Mouse (Mus musculus) stomach, adult 2 months (tissue): ENCODE data around the gene Cuzd1. TPM values are rescaled to one million over a fixed set of nuclear protein-coding genes. Genes with fewer than 3 reads are reported as not detected.

Experiments
- polyA plus RNA-seq: library from polyadenylated mRNA; depleted of rRNA; stranded (reverse); fragments of >200 nt; gene quantifications from 2 replicates; pipeline ENCODE4 v1.2.3, GENCODE M21; 2012; rRNA removed

Cuzd1 gene
- polyA plus RNA-seq, result 0.96 TPM in 1 of 2 replicates, not detected in the other

GRCm38 (mm10) chr7:131322192-131322591, at the start of gene Cuzd1:
Cuzd1 (minus strand) TSS chr7:131322292.

GRCm38 (mm10) chr7:131370648-131371469, 48.8 kb upstream of the Cuzd1 start, which contains the start of gene Pstk:
Pstk (plus strand) TSS chr7:131371141.

GRCm38 (mm10) chr7:131362615-131363300, 40.7 kb upstream of the Cuzd1 start, which contains the start of gene 2310057M21Rik:
2310057M21Rik (minus strand) TSS chr7:131362759.

GRCm38 (mm10) chr7:131333564-131333963, 11.5 kb upstream of the Cuzd1 start, which contains the start of gene Fam24a:
Fam24a (plus strand) TSS chr7:131333864.

GRCm38 (mm10) chr7:131329416-131329815, 7.3 kb upstream of the Cuzd1 start, which contains the start of gene Fam24b:
Fam24b (minus strand) TSS chr7:131329516.

Other genes with a start within 250 kb of the Cuzd1 start
- gene 4933402N03Rik, start 176.0 kb downstream of the Cuzd1 start, polyA plus RNA-seq, result not detected in 2 replicates
- gene 5430419D17Rik, start 147.9 kb downstream of the Cuzd1 start, polyA plus RNA-seq, result 0.08 and 0.33 TPM in 2 replicates
- not detected in 2 replicates for gene Fam24b, start 7.2 kb upstream of the Cuzd1 start, polyA plus RNA-seq
- not detected in 2 replicates for gene Fam24a, start 11.6 kb upstream of the Cuzd1 start, polyA plus RNA-seq
- 0.56 and 3.9 TPM in 2 replicates for gene 2310057M21Rik, start 40.5 kb upstream of the Cuzd1 start, polyA plus RNA-seq
- gene Pstk, start 48.8 kb upstream of the Cuzd1 start, polyA plus RNA-seq, result 27.7 and 48.3 TPM in 2 replicates
- gene Ikzf5, start 88.2 kb upstream of the Cuzd1 start, polyA plus RNA-seq, result 2.5 and 3.9 TPM in 2 replicates
- gene Acadsb, start 88.3 kb upstream of the Cuzd1 start, polyA plus RNA-seq, result 3.9 and 5.2 TPM in 2 replicates
- gene Hmx3, start 220.6 kb upstream of the Cuzd1 start, polyA plus RNA-seq, result 1.7 and 2.4 TPM in 2 replicates
- 0.60 and 0.64 TPM in 2 replicates for gene Hmx2, start 226.5 kb upstream of the Cuzd1 start, polyA plus RNA-seq
- 12.3 and 13.5 TPM in 2 replicates for gene Bub3, start 237.9 kb upstream of the Cuzd1 start, polyA plus RNA-seq